Mouse (Mus musculus) cerebellum, adult 11 months (tissue): ENCODE results near the gene Bbs9.
A peak's percentile ranks its signal among the peaks of the same experiment; 100 is the strongest.
"Not testable (repeated sequence)": the region's sequence is repeated elsewhere in the genome, so short reads cannot be mapped to it uniquely, and the experiment has no call there.

ENCODE experiments used
- DNase-seq: peaks from one replicate; pipeline ENCODE4 v3.0.0; 2022

Bbs9 gene

GRCm38 (mm10) chr9:22475424-22475868, at the start of gene Bbs9:
TSS of gene Bbs9 (plus strand) at chr9:22475715.
- peak; percentile 93 for DNase-seq

GRCm38 (mm10) chr9:22428028-22428665, 47.4 kb upstream of the Bbs9 start:
- no peak for DNase-seq

GRCm38 (mm10) chr9:22428666-22429410, 46.7 kb upstream of the Bbs9 start:
- DNase-seq, result no peak

GRCm38 (mm10) chr9:22429533-22430241, 45.8 kb upstream of the Bbs9 start:
- no peak for DNase-seq

GRCm38 (mm10) chr9:22430315-22430840, 45.1 kb upstream of the Bbs9 start:
- no peak for DNase-seq

- DNase-seq, result no peak
These were observed 42.3 kb upstream of the Bbs9 start for GRCm38 (mm10) chr9:22433221-22433620.

- no peak for DNase-seq
These were observed 41.4 kb upstream of the Bbs9 start for GRCm38 (mm10) chr9:22434101-22434500.

GRCm38 (mm10) chr9:22438826-22439225, 36.7 kb upstream of the Bbs9 start:
- no peak for DNase-seq

GRCm38 (mm10) chr9:22443157-22443556, 32.4 kb upstream of the Bbs9 start:
- no peak for DNase-seq

GRCm38 (mm10) chr9:22445123-22445522, 30.4 kb upstream of the Bbs9 start:
- no peak for DNase-seq

GRCm38 (mm10) chr9:22447213-22447612, 28.3 kb upstream of the Bbs9 start:
- DNase-seq, result no peak

- DNase-seq, result no peak
These were observed 27.1 kb upstream of the Bbs9 start for GRCm38 (mm10) chr9:22448420-22448819.

- no peak for DNase-seq
These were observed 26.3 kb upstream of the Bbs9 start for GRCm38 (mm10) chr9:22449209-22449608.

- no peak for DNase-seq
These were observed 22.8 kb upstream of the Bbs9 start for GRCm38 (mm10) chr9:22452697-22453096.

- DNase-seq, result no peak
These were observed 22.0 kb upstream of the Bbs9 start for GRCm38 (mm10) chr9:22453501-22453924.

GRCm38 (mm10) chr9:22453990-22454389, 21.5 kb upstream of the Bbs9 start, which contains the start of gene Gm17545:
TSS of gene Gm17545 (plus strand) at chr9:22454290.
- not testable (repeated sequence) for DNase-seq

GRCm38 (mm10) chr9:22455041-22455440, 20.5 kb upstream of the Bbs9 start:
- DNase-seq, result no peak

GRCm38 (mm10) chr9:22457142-22457835, 18.2 kb upstream of the Bbs9 start:
- no peak for DNase-seq

- DNase-seq, result peak; percentile 93
These were observed 13.6 kb upstream of the Bbs9 start for GRCm38 (mm10) chr9:22461946-22462345.

GRCm38 (mm10) chr9:22466212-22466611, 9.3 kb upstream of the Bbs9 start:
- DNase-seq, result no peak

GRCm38 (mm10) chr9:22467371-22468169, 7.9 kb upstream of the Bbs9 start:
- peak; percentile 46 for DNase-seq
